Mouse (Mus musculus) forebrain, embryonic 13.5 days (tissue): ENCODE results near the gene Mkrn2. TPM values are rescaled to one million over a fixed set of nuclear protein-coding genes. Genes with fewer than 3 reads are reported as not detected.
"Not testable (repeated sequence)": the region's sequence is repeated elsewhere in the genome, so short reads cannot be mapped to it uniquely, and the experiment has no call there.

Source experiments
- ATAC-seq: fragments of 200-750 bp; cut with Nextera tagmentation; 2 replicates; pipeline ENCODE4 v1.8.0; 2017
- H3K27ac ChIP-seq: fragments of 300-500 bp; sonication (generic); 2 replicates; pipeline ENCODE4 v1.5.1; 2015; ENCODE audit warnings: inconsistent platforms, mild to moderate bottlenecking, moderate library complexity
- H3K27me3 ChIP-seq: fragments of 300-500 bp; sonication (generic); 2 replicates; pipeline ENCODE4 v1.6.1; 2015; ENCODE audit warnings: mild to moderate bottlenecking, inconsistent platforms
- H3K36me3 ChIP-seq: fragments of 300-500 bp; sonication (generic); 2 replicates; pipeline ENCODE4 v1.6.1; 2015; ENCODE audit warnings: mild to moderate bottlenecking, inconsistent platforms; ENCODE audit not compliant: poor library complexity, severe bottlenecking
- H3K4me1 ChIP-seq: fragments of 300-500 bp; sonication (generic); 2 replicates; pipeline ENCODE4 v1.6.1; 2015; ENCODE audit warnings: inconsistent platforms
- H3K4me2 ChIP-seq: fragments of 300-500 bp; sonication (generic); 2 replicates; pipeline ENCODE4 v1.6.1; 2015; ENCODE audit warnings: inconsistent platforms, mild to moderate bottlenecking, moderate library complexity
- H3K4me3 ChIP-seq: fragments of 300-500 bp; sonication (generic); 2 replicates; pipeline ENCODE4 v1.5.1; 2015; ENCODE audit warnings: mild to moderate bottlenecking, inconsistent platforms
- H3K9ac ChIP-seq: fragments of 300-500 bp; sonication (generic); 2 replicates; pipeline ENCODE4 v1.6.1; 2015; ENCODE audit warnings: mild to moderate bottlenecking, inconsistent platforms
- H3K9me3 ChIP-seq: fragments of 300-500 bp; sonication (generic); replicated peaks from 2 replicates; pipeline ENCODE4 v1.6.1; 2016; ENCODE audit warnings: inconsistent platforms
- WGBS: fragments of 180-500 bp; shearing (Covaris S2); methylation state at CpG from one replicate; pipeline ENCODE4 v1.1.7; 2015; 5-methylcytosine and 5-hydroxymethylcytosine counted together
- polyA plus RNA-seq: library from polyadenylated mRNA; unstranded; fragments of >200 nt; fragmentation: Nextera tagmentation; extraction: Ambion mirVana; gene quantifications from 2 replicates; pipeline ENCODE4 v1.2.1, GENCODE M21; 2015

Mkrn2 gene
- polyA plus RNA-seq, 1 experiment from 2014 or later: 30.4 TPM

DNA sequence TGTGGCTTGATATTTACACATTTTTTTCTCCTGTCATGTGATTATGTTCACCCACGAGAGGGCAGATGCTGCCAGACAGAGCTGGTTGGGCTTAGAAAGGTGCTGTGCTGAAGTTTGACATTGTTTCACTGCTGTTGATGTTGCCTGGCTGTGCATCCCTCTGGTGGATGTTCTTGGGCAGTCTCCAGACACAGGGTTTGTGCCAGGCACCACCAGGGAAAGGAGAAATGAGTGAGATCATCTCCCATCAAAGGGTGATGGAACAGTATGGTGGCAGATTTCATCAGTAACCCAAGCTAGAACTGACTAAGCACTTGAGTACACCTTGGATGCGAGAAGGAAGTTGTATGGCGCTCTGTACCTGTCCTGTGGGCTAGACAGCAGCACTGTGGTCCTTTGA, 14.3 kb downstream of the Mkrn2 start:
- ATAC-seq: no peak
- 94% methylated on average over 3 of the region's 3 CpGs for WGBS

GRCm38 (mm10) chr6:115619818-115620217, 18.1 kb downstream of the Mkrn2 start:
- ATAC-seq: no peak
- 93% methylated on average over 10 of the region's 10 CpGs for WGBS

More for the DNA sequence above, 14.3 kb downstream of the Mkrn2 start:
- H3K4me2 ChIP-seq: no peak overlapping the region
- H3K27me3 ChIP-seq: no peaks in the 10 kb centered on the region
- peaks cover 99% of the 10 kb centered on the region for H3K36me3 ChIP-seq
- H3K4me1 ChIP-seq: no peaks in the 10 kb centered on the region
- no peak overlapping the region for H3K9ac ChIP-seq
- H3K9me3 ChIP-seq: no peaks in the 10 kb centered on the region
- H3K27ac ChIP-seq: no peak overlapping the region
- no peak overlapping the region for H3K4me3 ChIP-seq

DNA sequence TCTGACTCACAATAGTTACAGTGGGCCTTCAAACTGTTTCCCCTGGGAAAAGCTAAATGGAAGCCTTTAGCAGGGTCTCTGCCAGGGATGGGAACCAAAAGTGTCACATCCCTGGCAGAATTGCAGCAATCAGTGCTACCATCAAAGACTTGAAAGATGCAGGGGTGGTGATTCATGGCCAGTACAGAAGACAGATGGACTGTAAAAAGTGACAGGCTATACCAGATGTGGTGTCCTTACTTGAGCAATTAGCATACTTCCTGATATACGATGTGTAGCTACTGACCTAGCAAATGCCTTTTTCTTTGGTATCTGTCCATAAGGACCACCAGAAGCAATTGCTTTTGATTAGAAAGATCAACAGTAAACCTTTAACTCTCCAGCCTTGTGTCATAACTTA, 19.2 kb downstream of the Mkrn2 start:
- Histone ChIP-seq H3K27ac (no peak overlapping the region), H3K4me2 (no peak overlapping the region), H3K27me3 (no peaks in the 10 kb centered on the region), H3K9me3 (no peaks in the 10 kb centered on the region), H3K9ac (no peak overlapping the region), H3K36me3 (peaks cover 100% of the 10 kb centered on the region), H3K4me3 (no peak overlapping the region), H3K4me1 (no peaks in the 10 kb centered on the region)
- 85% methylated on average over 1 of the region's 1 CpGs for WGBS
- no peak for ATAC-seq

More at GRCm38 (mm10) chr6:115619818-115620217, 18.1 kb downstream of the Mkrn2 start:
- Histone ChIP-seq H3K4me1 (no peaks in the 10 kb centered on the region), H3K27ac (no peak overlapping the region), H3K9me3 (no peaks in the 10 kb centered on the region), H3K4me2 (no peak overlapping the region), H3K36me3 (peaks cover 100% of the 10 kb centered on the region), H3K27me3 (no peaks in the 10 kb centered on the region), H3K9ac (no peak overlapping the region), H3K4me3 (no peak overlapping the region)

DNA sequence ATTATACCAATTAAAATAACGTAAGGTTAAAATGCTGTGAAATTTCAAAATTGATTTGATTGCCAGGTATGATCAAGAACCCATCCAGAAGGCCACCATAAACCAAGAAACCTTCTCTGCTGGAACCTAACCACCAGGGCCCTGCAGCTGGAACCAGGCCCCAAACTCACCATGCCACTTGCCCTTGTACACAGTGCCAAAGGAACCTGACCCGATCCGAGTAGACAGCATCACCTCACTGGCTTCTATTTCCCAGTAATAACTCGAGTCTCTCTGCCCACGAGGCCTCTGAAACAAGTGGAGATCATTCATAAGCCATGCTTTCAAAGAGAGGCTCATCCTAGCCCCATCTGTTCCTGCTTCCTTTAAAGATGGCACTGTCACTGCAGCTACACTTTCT, 24.4 kb downstream of the Mkrn2 start:
- no peak for ATAC-seq
- Histone ChIP-seq H3K9ac (no peak overlapping the region), H3K36me3 (peaks cover 96% of the 10 kb centered on the region), H3K4me3 (no peak overlapping the region), H3K4me1 (no peaks in the 10 kb centered on the region), H3K27ac (no peak overlapping the region), H3K4me2 (no peak overlapping the region), H3K27me3 (no peaks in the 10 kb centered on the region), H3K9me3 (no peaks in the 10 kb centered on the region)
- 92% methylated on average over 5 of the region's 5 CpGs for WGBS

DNA sequence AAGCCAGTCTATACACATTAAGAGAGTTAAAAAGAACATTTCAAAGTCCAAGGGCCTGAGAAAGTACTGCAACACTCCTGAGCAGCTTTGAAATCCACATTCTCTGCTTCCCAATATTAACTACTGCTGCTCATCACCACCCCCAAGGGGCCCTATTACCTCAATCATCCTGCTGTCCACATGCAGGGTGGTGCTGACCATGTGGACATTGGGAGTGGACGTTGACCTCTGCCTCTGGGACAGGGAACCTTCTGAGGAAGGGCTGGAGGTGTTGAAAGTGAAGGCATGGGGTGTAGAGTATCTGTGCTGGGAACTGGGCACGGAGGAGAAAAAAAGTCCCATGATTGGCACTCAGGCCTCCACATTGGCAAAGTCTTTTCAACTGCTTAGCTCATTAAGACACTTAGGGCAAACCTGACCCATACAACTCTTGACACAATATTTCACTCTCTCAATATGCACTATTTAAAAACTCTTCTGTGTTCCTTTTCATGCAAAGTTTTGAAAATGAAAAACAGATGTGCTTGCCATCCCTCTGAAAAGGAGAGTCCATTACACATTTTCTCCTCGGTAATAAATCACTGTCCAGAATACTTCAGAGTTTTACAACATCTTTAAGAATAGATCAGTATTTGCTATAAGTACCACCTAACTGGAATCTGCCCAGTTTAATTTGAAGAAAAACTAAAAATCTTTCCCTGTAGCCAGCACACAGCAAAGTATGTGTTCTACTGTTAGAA, 29.5 kb downstream of the Mkrn2 start:
- no peak overlapping the region for H3K4me3 ChIP-seq
- no peaks in the 10 kb centered on the region for H3K27me3 ChIP-seq
- H3K9me3 ChIP-seq: no peaks in the 10 kb centered on the region
- ATAC-seq: no peak
- H3K9ac ChIP-seq: no peak overlapping the region
- no peaks in the 10 kb centered on the region for H3K4me1 ChIP-seq
- WGBS: 83% methylated on average over 3 of the region's 3 CpGs
- H3K27ac ChIP-seq: no peak overlapping the region
- H3K4me2 ChIP-seq: no peak overlapping the region
- H3K36me3 ChIP-seq: peaks cover 89% of the 10 kb centered on the region

DNA sequence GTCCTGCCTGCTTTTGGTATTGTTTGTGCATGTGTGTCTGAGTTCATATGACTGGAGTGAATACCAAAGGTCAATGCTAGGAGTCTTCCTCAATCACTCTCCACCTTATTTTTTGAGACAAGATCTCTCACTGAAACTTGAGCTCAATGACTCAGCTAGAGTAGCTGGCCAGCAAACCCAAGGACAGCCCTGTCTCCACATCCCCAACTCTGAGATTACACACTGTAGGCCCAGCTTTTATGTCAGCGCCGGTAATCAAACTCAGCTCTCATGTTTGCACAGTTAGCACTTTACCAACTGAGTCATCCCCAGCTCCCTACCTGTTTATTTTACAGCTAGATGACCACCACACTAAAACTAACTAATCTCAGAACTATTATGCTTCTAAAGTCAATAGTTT, 32.3 kb downstream of the Mkrn2 start:
- H3K4me1 ChIP-seq: no peaks in the 10 kb centered on the region
- no peak overlapping the region for H3K27ac ChIP-seq
- WGBS: 96% methylated on average over 2 of the region's 2 CpGs
- H3K36me3 ChIP-seq: peaks cover 88% of the 10 kb centered on the region
- no peak overlapping the region for H3K4me3 ChIP-seq
- H3K4me2 ChIP-seq: no peak overlapping the region
- no peaks in the 10 kb centered on the region for H3K9me3 ChIP-seq
- no peak for ATAC-seq
- H3K9ac ChIP-seq: no peak overlapping the region
- H3K27me3 ChIP-seq: no peaks in the 10 kb centered on the region

GRCm38 (mm10) chr6:115638188-115638587, 36.5 kb downstream of the Mkrn2 start:
- not testable (repeated sequence) for H3K9me3 ChIP-seq, H3K9ac ChIP-seq, H3K27ac ChIP-seq, H3K4me3 ChIP-seq, H3K4me2 ChIP-seq, ATAC-seq, H3K27me3 ChIP-seq, H3K4me1 ChIP-seq
- 96% methylated on average over 7 of the region's 7 CpGs for WGBS
- H3K36me3 ChIP-seq: peaks cover 63% of the 10 kb centered on the region

- Histone ChIP-seq H3K36me3 (peaks cover 20% of the 10 kb centered on the region), H3K4me2 (no peak overlapping the region)
Observed at GRCm38 (mm10) chr6:115643315-115643714, 41.6 kb downstream of the Mkrn2 start.

GRCm38 (mm10) chr6:115649792-115650365, 48.2 kb downstream of the Mkrn2 start:
- ATAC-seq: no peak
- Histone ChIP-seq H3K36me3 (no peaks in the 10 kb centered on the region), H3K27ac (no peak overlapping the region), H3K4me2 (no peak overlapping the region), H3K4me1 (peaks cover 20% of the 10 kb centered on the region), H3K9ac (no peak overlapping the region), H3K9me3 (no peaks in the 10 kb centered on the region), H3K27me3 (no peaks in the 10 kb centered on the region), H3K4me3 (no peak overlapping the region)
- WGBS: 74% methylated on average over 1 of the region's 1 CpGs

More at GRCm38 (mm10) chr6:115643315-115643714, 41.6 kb downstream of the Mkrn2 start:
- Histone ChIP-seq H3K27ac (no peak overlapping the region), H3K4me1 (peaks cover 4% of the 10 kb centered on the region), H3K4me3 (no peak overlapping the region), H3K9ac (no peak overlapping the region), H3K27me3 (no peaks in the 10 kb centered on the region), H3K9me3 (no peaks in the 10 kb centered on the region)
- no peak for ATAC-seq
- WGBS: 73% methylated on average over 1 of the region's 1 CpGs

GRCm38 (mm10) chr6:115650476-115651427, 49.0 kb downstream of the Mkrn2 start:
- Histone ChIP-seq H3K4me3 (no peak overlapping the region), H3K36me3 (no peaks in the 10 kb centered on the region), H3K27me3 (no peaks in the 10 kb centered on the region), H3K9me3 (no peaks in the 10 kb centered on the region), H3K4me1 (peaks cover 20% of the 10 kb centered on the region), H3K4me2 (no peak overlapping the region), H3K27ac (no peak overlapping the region), H3K9ac (no peak overlapping the region)
- no peak for ATAC-seq
- WGBS: 61% methylated on average over 5 of the region's 5 CpGs

DNA sequence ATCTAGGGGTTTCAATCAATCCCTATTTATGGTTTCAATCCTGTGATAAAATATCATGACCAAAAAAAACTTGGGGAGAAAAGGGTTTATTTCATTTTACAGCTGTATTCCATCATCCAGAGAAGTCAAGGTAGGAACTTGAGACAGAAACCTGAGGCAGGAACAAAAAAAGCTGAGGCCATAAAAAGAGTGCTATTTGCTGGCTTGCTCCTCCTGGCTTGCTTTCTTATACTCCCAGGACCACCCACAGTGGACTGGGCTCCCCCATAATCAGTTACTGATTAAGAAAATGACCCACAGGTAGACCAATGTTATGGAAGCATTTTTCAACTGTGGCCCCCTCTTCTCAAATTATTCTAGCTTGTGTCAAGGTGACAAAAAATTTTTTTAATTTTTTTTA, 50.0 kb downstream of the Mkrn2 start:
- Histone ChIP-seq H3K9me3 (no peaks in the 10 kb centered on the region), H3K4me1 (peaks cover 25% of the 10 kb centered on the region), H3K27me3 (no peaks in the 10 kb centered on the region), H3K36me3 (no peaks in the 10 kb centered on the region), H3K4me2 (no peak overlapping the region), H3K27ac (no peak overlapping the region), H3K4me3 (no peak overlapping the region), H3K9ac (no peak overlapping the region)
- no peak for ATAC-seq

DNA sequence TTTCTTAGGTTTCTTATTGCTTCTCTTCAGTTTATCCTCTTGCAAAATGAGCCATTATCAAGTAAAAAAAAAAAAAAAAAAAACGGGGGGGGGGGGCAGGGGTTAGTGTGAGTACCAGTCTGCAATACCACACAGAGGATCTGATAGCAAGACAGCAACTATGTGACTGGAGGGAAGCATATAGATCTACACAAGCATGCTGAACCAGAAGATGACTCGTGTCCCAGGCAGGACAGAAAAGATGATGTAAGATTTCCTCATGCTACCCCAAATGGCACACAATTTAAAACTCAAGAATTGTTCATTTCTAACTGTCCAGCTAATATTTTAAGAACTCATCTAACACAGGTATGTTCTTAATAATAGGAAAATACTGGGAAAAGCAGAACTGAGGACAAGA, 52.2 kb downstream of the Mkrn2 start:
- Histone ChIP-seq H3K4me2 (no peak overlapping the region), H3K4me1 (peaks cover 25% of the 10 kb centered on the region), H3K36me3 (no peaks in the 10 kb centered on the region), H3K9me3 (no peaks in the 10 kb centered on the region), H3K27ac (no peak overlapping the region), H3K4me3 (no peak overlapping the region), H3K27me3 (no peaks in the 10 kb centered on the region), H3K9ac (no peak overlapping the region)
- no peak for ATAC-seq
- 65% methylated on average over 2 of the region's 2 CpGs for WGBS
